Mouse (Mus musculus): ENCODE data around the gene Tab3. TPM values are rescaled to one million over a fixed set of nuclear protein-coding genes. Genes with fewer than 3 reads are reported as not detected.

The Tab3 gene
- polyA plus RNA-seq (2015; fragmentation: Nextera tagmentation; extraction: Ambion mirVana), result 6.7 and 7.0 TPM in 2 replicates

GRCm38 (mm10) chrX:85573532-85574181 lies at the start of gene Tab3:
Gene Tab3, plus strand, starts transcription at chrX:85574022.

Small RNA genes within 50 kb of the gene (microRNA-seq; reads per million reads assigned to microRNA genes)
- gene Gm44378, result not detected

Other genes with a start within 250 kb of the Tab3 start
- 11.4 and 11.9 TPM in 2 replicates for gene Gk, start 202.8 kb downstream of the Tab3 start, polyA plus RNA-seq (2015; fragmentation: Nextera tagmentation; extraction: Ambion mirVana)